21 mouse cellular contexts compared by ENCODE assay signal in genomic region chrX:159685521-159685920, GRCm38 (mm10). TPM values are rescaled to one million over a fixed set of nuclear protein-coding genes. Genes with fewer than 3 reads are reported as not detected.
DNase-seq lines count a peak whose midpoint lies in the region; TF ChIP-seq lines count a peak whose summit lies in the region.
"Had no signal": no experiment of that assay in that cellular context is flagged by ENCODE, and none has a peak within 500 bp of the region (broad histone marks: within the 10 kb centered on the region; RNA-seq: fewer than 3 reads in every experiment).

No protein-coding gene starts in this region.

- no peaks in the 10 kb centered on the region; the same call in 1 of the 2 replicates for H3K79me2 ChIP-seq in CH12.LX (replicated peaks; ENCODE audit: control insufficient read depth, extremely low read depth, insufficient read depth, poor library complexity, severe bottlenecking)

- in situ Hi-C loops in CH12.LX (cut with MboI; ENCODE audit: low pct_ligation_motif_present, low pct_unique_long_range_greater_than_20kb, low sequenced_read_pairs): no loop called here

- TF ChIP-seq CTCF in CH12.LX (conservative IDR thresholded peaks at IDR 0.05 in 1 of 2, IDR thresholded peaks at IDR 0.05 in 1 of 2; ENCODE audit: low read depth in 2 of 2, low read length in 2 of 2): no peak

- no peak overlapping the region for H3K27ac ChIP-seq in CH12.LX (ENCODE audit: insufficient read depth, low read depth)
- H3K27ac ChIP-seq: forebrain, embryonic 15.5 days; heart, embryonic 15.5 days; hindbrain, embryonic 10.5 days; hindbrain, embryonic 13.5 days had no signal

- H3K27me3 ChIP-seq in CH12.LX (replicated peaks): no peaks in the 10 kb centered on the region
- H3K27me3 ChIP-seq: forebrain, embryonic 15.5 days; heart, embryonic 12.5 days; heart, embryonic 15.5 days had no signal

- no peak for DNase-seq in CH12.LX (ENCODE audit: extremely low read depth)
- DNase-seq in fat pad, adult 2 months (ENCODE audit: extremely low read depth, low read depth, low spot score): peak; percentile 14
- DNase-seq in induced T-regulatory cell, adult 2 months (ENCODE audit: low read depth): peak; percentile 53
- DNase-seq in cerebellum, postnatal 25 days: no peak
- DNase-seq in heart, adult 9 months (ENCODE audit: low spot score in 2 of 2): no peak
- no peak for DNase-seq in urinary bladder, postnatal 10 days (ENCODE audit: low spot score)
- DNase-seq: adrenal gland, adult 2 months; adrenal gland, postnatal 14 days; cerebellum, adult 11 months; cerebellum, adult 8-10 months; cerebellum, postnatal 10 days; gastrocnemius, postnatal 25 days; heart, adult 11 months; heart, postnatal 10 days; heart, postnatal 36 days had no signal

- H3K4me2 ChIP-seq in CH12.LX (ENCODE audit: insufficient read depth, low read depth, poor library complexity, severe bottlenecking): peak overlapping the region; percentile 29
- H3K4me2 ChIP-seq: forebrain, embryonic 15.5 days; heart, embryonic 12.5 days; heart, embryonic 15.5 days; hindbrain, embryonic 13.5 days had no signal

- no peaks in the 10 kb centered on the region for H3K36me3 ChIP-seq in CH12.LX (replicated peaks in 1 of 2; ENCODE audit: control insufficient read depth in 1 of 2, insufficient read depth in 1 of 2, low read length in 1 of 2)
- H3K36me3 ChIP-seq: forebrain, embryonic 15.5 days; heart, embryonic 12.5 days; heart, embryonic 15.5 days; hindbrain, embryonic 10.5 days; hindbrain, embryonic 13.5 days had no signal

- dilution Hi-C loops in CH12.LX (cut with MboI; ENCODE audit: extremely low pct_ligation_motif_present, extremely low pct_unique_long_range_greater_than_20kb, low sequenced_read_pairs): no loop called here

- peaks cover 10 to 40% of the 10 kb centered on the region in 2 experiments for H3K4me1 ChIP-seq in CH12.LX (ENCODE audit: control insufficient read depth in 1 of 2, insufficient read depth in 2 of 2)
- H3K4me1 ChIP-seq: forebrain, embryonic 15.5 days; heart, embryonic 12.5 days; heart, embryonic 15.5 days; hindbrain, embryonic 10.5 days; hindbrain, embryonic 13.5 days had no signal

- H3K9me3 ChIP-seq in CH12.LX (replicated peaks; ENCODE audit: low read length): no peaks in the 10 kb centered on the region
- H3K9me3 ChIP-seq: forebrain, embryonic 15.5 days; G1E; heart, embryonic 12.5 days; heart, embryonic 15.5 days; hindbrain, embryonic 10.5 days; hindbrain, embryonic 13.5 days had no signal

- no peak for TF ChIP-seq RAD21 in CH12.LX (IDR thresholded peaks at IDR 0.05; ENCODE audit: low read depth, low read length)

- peak; percentile 40; the same call in 1 of the 2 replicates for TF ChIP-seq EP300 in CH12.LX (IDR thresholded peaks at IDR 0.05; ENCODE audit: low read length)

- H3K4me3 ChIP-seq in CH12.LX (replicated peaks in 1 of 3; ENCODE audit: low read depth in 2 of 3, low read length in 2 of 3, poor library complexity in 1 of 3): no peak overlapping the region
- H3K4me3 ChIP-seq: forebrain, embryonic 15.5 days; heart, embryonic 12.5 days; heart, embryonic 15.5 days; hindbrain, embryonic 10.5 days; hindbrain, embryonic 13.5 days had no signal

- H3K9ac ChIP-seq in CH12.LX (ENCODE audit: insufficient read depth, low read depth): no peak overlapping the region
- H3K9ac ChIP-seq: forebrain, embryonic 15.5 days; heart, embryonic 12.5 days; heart, embryonic 15.5 days; hindbrain, embryonic 13.5 days had no signal

- no peak for TF ChIP-seq POLR2A in CH12.LX (IDR thresholded peaks at IDR 0.05; ENCODE audit: low read depth, low read length)

TF ChIP-seq in CH12.LX, 34 proteins besides CTCF, POLR2A, EP300 and RAD21:
- TF ChIP-seq BHLHE40 (IDR thresholded peaks at IDR 0.05; ENCODE audit: low read depth, low read length): 0 out of 2 replicates have a peak, but pooled peaks have one; percentile 11
- TF ChIP-seq ZMIZ1 (IDR thresholded peaks at IDR 0.05; ENCODE audit: low read depth, low read length): no peak

RNA-seq across cellular contexts. Expression of gene Sh3kbp1, which starts 58.4 kb away (rescaled TPM):
- total RNA-seq in CH12.LX (2012; rRNA removed) (45.4 and 47.6 TPM in 2 replicates), CH12.LX (2014; rRNA removed) (48.2 and 49.7 TPM in 2 replicates)
- polyA plus RNA-seq in CH12.LX (2012; ENCODE audit: insufficient read length, low read depth): 70.2 and 85.8 TPM in 2 replicates

Comparison
In these comparisons a context has a peak if more than half of its experiments do, and no peak if none do; other contexts are left out.
1. DNase-seq: peak in fat pad, adult 2 months (single experiment) and induced T-regulatory cell, adult 2 months (single experiment); none in CH12.LX (single experiment), cerebellum, postnatal 25 days (0 of 2), heart, adult 9 months (0 of 2) and urinary bladder, postnatal 10 days (single experiment).